Mouse (Mus musculus): Measurements from ENCODE around the gene Fam102a. TPM values are rescaled to one million over a fixed set of nuclear protein-coding genes. Genes with fewer than 3 reads are reported as not detected.

Gene Fam102a
- polyA plus RNA-seq, 1 experiment from 2014 or later = 5.8 TPM

DNA sequence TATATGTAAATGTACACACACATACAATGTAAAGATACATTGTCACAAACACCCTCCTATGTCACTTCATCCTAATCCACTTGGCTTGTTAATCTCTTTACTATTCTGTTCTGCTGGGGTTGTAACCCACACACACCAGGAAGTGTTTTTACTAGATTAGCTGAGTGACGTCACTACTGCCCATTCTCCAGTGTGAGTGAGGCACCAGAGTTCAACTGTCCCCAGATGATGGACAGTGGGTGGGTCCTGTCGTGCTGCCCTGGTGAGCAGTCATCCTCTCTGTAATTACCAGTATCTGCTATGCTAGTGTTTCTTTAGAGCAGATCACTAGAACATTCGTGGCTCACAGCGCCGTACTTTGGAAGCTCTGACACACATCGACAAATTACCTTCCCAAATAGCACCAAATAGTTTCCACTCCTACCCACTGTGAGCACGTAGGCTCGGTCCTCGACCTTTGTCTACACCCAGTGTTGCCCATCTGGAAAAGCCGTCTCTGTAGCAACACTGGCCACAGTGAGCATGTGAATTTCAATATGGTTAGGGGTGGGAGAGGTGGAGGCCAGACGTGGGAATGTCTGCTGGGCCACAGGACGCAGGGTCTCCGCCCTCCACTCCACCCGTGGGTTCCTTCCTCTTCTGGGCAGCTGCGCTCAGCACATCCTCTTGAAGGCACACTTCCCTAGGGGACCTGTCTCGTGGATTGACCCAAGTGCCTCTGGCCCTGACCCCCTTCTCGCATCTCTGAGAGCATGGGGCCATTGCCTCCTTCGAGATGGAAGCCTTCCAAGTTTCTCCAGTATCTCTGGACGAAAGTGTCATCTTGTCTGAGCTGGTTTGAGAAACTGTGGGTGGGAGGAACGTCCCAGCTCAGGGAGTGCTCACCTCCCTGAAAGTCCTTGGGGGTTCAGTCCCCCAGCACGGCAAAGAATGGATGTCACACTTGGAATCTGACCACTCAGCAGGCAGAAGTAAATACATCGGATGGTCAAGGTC is 28.2 kb upstream of the Fam102a start:
- H3K36me3 ChIP-seq (ENCODE audit: control insufficient read depth, insufficient read depth) = no peaks in the 10 kb centered on the region
- no peak overlapping the region for H3K4me3 ChIP-seq (ENCODE audit: low read length)
- no peak overlapping the region for H3K9ac ChIP-seq (ENCODE audit: low read length)
- H3K27me3 ChIP-seq (ENCODE audit: control insufficient read depth, insufficient read depth, low read length) = no peaks in the 10 kb centered on the region
- H3K4me2 ChIP-seq (ENCODE audit: low read depth, low read length) = no peak overlapping the region
- peaks cover 10% of the 10 kb centered on the region for H3K4me1 ChIP-seq (ENCODE audit: control insufficient read depth, insufficient read depth, low read length)
- peak overlapping the region; percentile 20; the same call in 1 of the 2 replicates for H3K27ac ChIP-seq (ENCODE audit: low read length)
- ATAC-seq (replicated peaks; ENCODE audit: extremely low read depth, insufficient read depth, low FRiP score) = 0 out of 2 replicates have a peak, but pooled peaks have one; percentile 21
- 50% methylated on average over 22 of the region's 22 CpGs for WGBS
- peaks cover 5% of the 10 kb centered on the region; the same call in 1 of the 2 replicates for H3K9me3 ChIP-seq (replicated peaks; ENCODE audit: control insufficient read depth, low read length)

GRCm38 (mm10) chr2:32507906-32508305 is 27.2 kb upstream of the Fam102a start:
- Histone ChIP-seq H3K27ac (ENCODE audit: low read length) (no peak overlapping the region), H3K4me1 (ENCODE audit: control insufficient read depth, insufficient read depth, low read length) (peaks cover 10% of the 10 kb centered on the region)
- 62% methylated on average over 9 of the region's 9 CpGs for WGBS

DNA sequence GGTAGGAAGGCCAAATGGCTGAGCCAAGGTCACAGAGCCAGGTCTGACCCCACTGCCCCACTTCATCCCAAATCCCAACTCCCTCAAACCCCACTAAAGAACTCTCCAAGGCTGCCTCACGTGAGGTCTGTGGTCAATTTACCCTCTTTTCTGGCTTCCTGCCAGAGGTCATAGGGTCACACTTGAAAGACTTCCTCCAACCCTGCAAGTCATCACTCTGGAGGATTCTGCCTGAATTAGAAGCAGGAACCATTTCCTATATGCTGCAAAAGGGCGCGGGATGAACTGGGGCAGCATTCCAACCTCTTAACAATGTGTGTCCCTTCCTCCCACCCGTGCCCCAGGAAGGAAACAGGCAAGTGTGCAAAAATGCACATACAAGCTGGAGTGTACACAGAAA is 25.8 kb upstream of the Fam102a start:
- H3K27me3 ChIP-seq (ENCODE audit: control insufficient read depth, insufficient read depth, low read length) = no peaks in the 10 kb centered on the region
- WGBS = 17% methylated on average over 4 of the region's 4 CpGs
- no peak overlapping the region for H3K4me3 ChIP-seq (ENCODE audit: low read length)
- H3K27ac ChIP-seq (ENCODE audit: low read length) = peak overlapping the region; percentile 80
- no peak; the same call in 1 of the 2 replicates for ATAC-seq (replicated peaks; ENCODE audit: extremely low read depth, insufficient read depth, low FRiP score)
- peaks cover 12% of the 10 kb centered on the region for H3K4me1 ChIP-seq (ENCODE audit: control insufficient read depth, insufficient read depth, low read length)
- H3K4me2 ChIP-seq (ENCODE audit: low read depth, low read length) = peak overlapping the region; percentile 10; the same call in 1 of the 2 replicates
- no peak overlapping the region for H3K9ac ChIP-seq (ENCODE audit: low read length)
- H3K36me3 ChIP-seq (ENCODE audit: control insufficient read depth, insufficient read depth) = no peaks in the 10 kb centered on the region
- H3K9me3 ChIP-seq (replicated peaks; ENCODE audit: control insufficient read depth, low read length) = peaks cover 5% of the 10 kb centered on the region; the same call in 1 of the 2 replicates

More at GRCm38 (mm10) chr2:32507906-32508305, 27.2 kb upstream of the Fam102a start:
- H3K4me3 ChIP-seq (ENCODE audit: low read length) = no peak overlapping the region
- H3K9ac ChIP-seq (ENCODE audit: low read length) = no peak overlapping the region
- no peaks in the 10 kb centered on the region for H3K27me3 ChIP-seq (ENCODE audit: control insufficient read depth, insufficient read depth, low read length)
- no peaks in the 10 kb centered on the region for H3K36me3 ChIP-seq (ENCODE audit: control insufficient read depth, insufficient read depth)
- ATAC-seq (replicated peaks; ENCODE audit: extremely low read depth, insufficient read depth, low FRiP score) = no peak
- no peak overlapping the region for H3K4me2 ChIP-seq (ENCODE audit: low read depth, low read length)
- H3K9me3 ChIP-seq (replicated peaks; ENCODE audit: control insufficient read depth, low read length) = peaks cover 5% of the 10 kb centered on the region; the same call in 1 of the 2 replicates

DNA sequence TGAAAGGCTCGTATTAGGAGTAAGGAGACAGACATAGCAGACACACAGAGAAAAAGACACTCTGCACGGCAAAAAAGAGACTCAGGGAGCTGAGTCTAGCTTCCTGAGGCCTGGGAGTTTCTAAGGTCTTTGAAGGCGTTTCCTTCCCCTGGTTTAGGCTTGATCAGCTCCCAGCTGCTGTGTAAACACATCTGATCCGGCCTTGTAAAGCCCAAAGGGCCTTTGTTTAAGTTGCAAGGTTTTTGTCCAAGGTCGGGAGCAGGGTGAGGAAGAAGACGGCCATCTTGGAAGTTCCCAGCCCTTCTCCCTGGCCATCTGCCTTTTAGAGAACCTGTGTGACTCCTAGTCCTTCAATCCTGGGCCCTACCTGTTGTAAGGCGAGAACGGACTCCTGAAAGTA is 25.2 kb upstream of the Fam102a start:
- no peaks in the 10 kb centered on the region for H3K36me3 ChIP-seq (ENCODE audit: control insufficient read depth, insufficient read depth)
- no peak overlapping the region for H3K9ac ChIP-seq (ENCODE audit: low read length)
- H3K27ac ChIP-seq (ENCODE audit: low read length) = peak overlapping the region; percentile 80
- peaks cover 12% of the 10 kb centered on the region for H3K4me1 ChIP-seq (ENCODE audit: control insufficient read depth, insufficient read depth, low read length)
- H3K4me3 ChIP-seq (ENCODE audit: low read length) = no peak overlapping the region
- no peak for ATAC-seq (replicated peaks; ENCODE audit: extremely low read depth, insufficient read depth, low FRiP score)
- 49% methylated on average over 8 of the region's 8 CpGs for WGBS
- peak overlapping the region; percentile 10; the same call in 1 of the 2 replicates for H3K4me2 ChIP-seq (ENCODE audit: low read depth, low read length)
- H3K27me3 ChIP-seq (ENCODE audit: control insufficient read depth, insufficient read depth, low read length) = no peaks in the 10 kb centered on the region
- H3K9me3 ChIP-seq (replicated peaks; ENCODE audit: control insufficient read depth, low read length) = peaks cover 5% of the 10 kb centered on the region; the same call in 1 of the 2 replicates

GRCm38 (mm10) chr2:32512592-32512991 is 22.5 kb upstream of the Fam102a start:
- ATAC-seq (replicated peaks; ENCODE audit: extremely low read depth, insufficient read depth, low FRiP score) = no peak
- no peak overlapping the region for H3K27ac ChIP-seq (ENCODE audit: low read length)
- H3K9me3 ChIP-seq (replicated peaks; ENCODE audit: control insufficient read depth, low read length) = no peaks in the 10 kb centered on the region
- H3K4me1 ChIP-seq (ENCODE audit: control insufficient read depth, insufficient read depth, low read length) = peaks cover 14% of the 10 kb centered on the region
- no peaks in the 10 kb centered on the region for H3K27me3 ChIP-seq (ENCODE audit: control insufficient read depth, insufficient read depth, low read length)
- WGBS = 71% methylated on average over 7 of the region's 7 CpGs
- no peak overlapping the region for H3K4me3 ChIP-seq (ENCODE audit: low read length)
- no peak overlapping the region for H3K9ac ChIP-seq (ENCODE audit: low read length)
- H3K36me3 ChIP-seq (ENCODE audit: control insufficient read depth, insufficient read depth) = no peaks in the 10 kb centered on the region
- H3K4me2 ChIP-seq (ENCODE audit: low read depth, low read length) = no peak overlapping the region

DNA sequence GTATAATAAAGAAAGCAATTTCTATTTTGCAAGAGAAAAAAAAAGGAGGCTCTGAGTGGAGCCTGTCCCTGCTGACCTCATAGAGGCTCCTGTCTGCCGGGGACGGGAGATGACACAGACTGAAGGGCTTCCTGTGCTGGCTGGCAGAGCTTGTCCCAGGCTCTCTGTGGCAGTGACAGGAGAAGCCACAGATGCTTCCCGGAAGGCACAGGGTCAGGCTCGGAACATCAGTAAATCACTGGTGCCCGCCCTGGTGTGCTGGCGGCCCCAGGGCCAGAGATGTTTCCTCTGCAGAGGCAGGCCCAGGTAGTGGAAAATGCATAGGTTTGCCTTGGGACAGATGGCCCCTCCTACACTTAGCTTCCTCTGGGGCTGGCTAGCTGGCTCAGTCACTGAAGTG is 20.8 kb upstream of the Fam102a start:
- Histone ChIP-seq H3K9ac (ENCODE audit: low read length) (no peak overlapping the region), H3K27ac (ENCODE audit: low read length) (0 out of 2 replicates have a peak overlapping the region, but pooled peaks have one; percentile 4), H3K4me3 (ENCODE audit: low read length) (no peak overlapping the region), H3K9me3 (replicated peaks; ENCODE audit: control insufficient read depth, low read length) (no peaks in the 10 kb centered on the region), H3K4me2 (ENCODE audit: low read depth, low read length) (peak overlapping the region; percentile 12; the same call in 1 of the 2 replicates), H3K27me3 (ENCODE audit: control insufficient read depth, insufficient read depth, low read length) (no peaks in the 10 kb centered on the region), H3K4me1 (ENCODE audit: control insufficient read depth, insufficient read depth, low read length) (peaks cover 8% of the 10 kb centered on the region), H3K36me3 (ENCODE audit: control insufficient read depth, insufficient read depth) (no peaks in the 10 kb centered on the region)
- WGBS = 21% methylated on average over 6 of the region's 6 CpGs
- peak; percentile 37 for ATAC-seq (replicated peaks; ENCODE audit: extremely low read depth, insufficient read depth, low FRiP score)

DNA sequence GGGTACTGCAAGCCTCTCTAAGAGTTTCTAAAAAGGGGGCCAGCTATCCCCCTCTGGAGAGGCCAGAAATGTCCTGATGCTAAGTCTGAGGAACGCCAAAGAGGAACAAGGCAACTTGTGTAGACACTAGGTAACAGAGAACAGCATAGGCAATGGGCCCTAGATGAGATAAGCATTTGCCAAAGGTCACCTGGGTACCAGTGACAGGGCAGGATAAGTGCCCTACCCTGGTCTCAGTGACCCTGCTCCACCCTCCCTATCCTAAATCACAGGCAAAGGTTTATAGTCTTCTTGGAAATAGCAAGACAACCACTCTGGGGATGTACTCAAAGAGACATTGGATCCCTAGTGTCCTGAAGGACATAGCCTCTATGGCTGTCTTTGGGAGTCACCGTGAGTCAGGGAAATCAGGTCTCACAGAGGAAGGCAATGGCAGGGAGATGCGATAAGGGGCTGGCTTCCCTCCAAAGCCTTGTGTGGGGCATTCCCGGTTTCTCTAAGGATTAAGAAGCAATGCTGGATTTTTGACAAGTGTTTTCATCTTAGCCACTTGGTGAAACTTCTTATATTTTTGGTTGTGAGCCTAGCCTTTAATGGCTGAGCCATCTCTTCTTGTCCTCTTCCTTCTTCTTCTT is 17.8 kb upstream of the Fam102a start:
- Histone ChIP-seq H3K27ac (ENCODE audit: low read length) (no peak overlapping the region), H3K4me1 (ENCODE audit: control insufficient read depth, insufficient read depth, low read length) (peaks cover 4% of the 10 kb centered on the region; the same call in 1 of the 2 replicates), H3K9me3 (replicated peaks; ENCODE audit: control insufficient read depth, low read length) (no peaks in the 10 kb centered on the region), H3K4me2 (ENCODE audit: low read depth, low read length) (no peak overlapping the region), H3K27me3 (ENCODE audit: control insufficient read depth, insufficient read depth, low read length) (no peaks in the 10 kb centered on the region), H3K36me3 (ENCODE audit: control insufficient read depth, insufficient read depth) (no peaks in the 10 kb centered on the region), H3K4me3 (ENCODE audit: low read length) (no peak overlapping the region), H3K9ac (ENCODE audit: low read length) (no peak overlapping the region)
- ATAC-seq (replicated peaks; ENCODE audit: extremely low read depth, insufficient read depth, low FRiP score) = no peak
- WGBS = 37% methylated on average over 4 of the region's 4 CpGs

GRCm38 (mm10) chr2:32520034-32520990 is 14.8 kb upstream of the Fam102a start:
- H3K9me3 ChIP-seq (replicated peaks; ENCODE audit: control insufficient read depth, low read length) = no peaks in the 10 kb centered on the region
- no peak overlapping the region for H3K9ac ChIP-seq (ENCODE audit: low read length)
- no peak overlapping the region for H3K4me3 ChIP-seq (ENCODE audit: low read length)
- ATAC-seq (replicated peaks; ENCODE audit: extremely low read depth, insufficient read depth, low FRiP score) = no peak
- H3K4me2 ChIP-seq (ENCODE audit: low read depth, low read length) = no peak overlapping the region
- WGBS = 62% methylated on average over 7 of the region's 8 CpGs
- no peaks in the 10 kb centered on the region for H3K36me3 ChIP-seq (ENCODE audit: control insufficient read depth, insufficient read depth)
- no peaks in the 10 kb centered on the region for H3K27me3 ChIP-seq (ENCODE audit: control insufficient read depth, insufficient read depth, low read length)
- H3K4me1 ChIP-seq (ENCODE audit: control insufficient read depth, insufficient read depth, low read length) = peaks cover 2% of the 10 kb centered on the region; the same call in 1 of the 2 replicates
- no peak overlapping the region for H3K27ac ChIP-seq (ENCODE audit: low read length)
